Mouse (Mus musculus): ENCODE measurements around the gene Gm44965.

Gene Gm44965

DNA sequence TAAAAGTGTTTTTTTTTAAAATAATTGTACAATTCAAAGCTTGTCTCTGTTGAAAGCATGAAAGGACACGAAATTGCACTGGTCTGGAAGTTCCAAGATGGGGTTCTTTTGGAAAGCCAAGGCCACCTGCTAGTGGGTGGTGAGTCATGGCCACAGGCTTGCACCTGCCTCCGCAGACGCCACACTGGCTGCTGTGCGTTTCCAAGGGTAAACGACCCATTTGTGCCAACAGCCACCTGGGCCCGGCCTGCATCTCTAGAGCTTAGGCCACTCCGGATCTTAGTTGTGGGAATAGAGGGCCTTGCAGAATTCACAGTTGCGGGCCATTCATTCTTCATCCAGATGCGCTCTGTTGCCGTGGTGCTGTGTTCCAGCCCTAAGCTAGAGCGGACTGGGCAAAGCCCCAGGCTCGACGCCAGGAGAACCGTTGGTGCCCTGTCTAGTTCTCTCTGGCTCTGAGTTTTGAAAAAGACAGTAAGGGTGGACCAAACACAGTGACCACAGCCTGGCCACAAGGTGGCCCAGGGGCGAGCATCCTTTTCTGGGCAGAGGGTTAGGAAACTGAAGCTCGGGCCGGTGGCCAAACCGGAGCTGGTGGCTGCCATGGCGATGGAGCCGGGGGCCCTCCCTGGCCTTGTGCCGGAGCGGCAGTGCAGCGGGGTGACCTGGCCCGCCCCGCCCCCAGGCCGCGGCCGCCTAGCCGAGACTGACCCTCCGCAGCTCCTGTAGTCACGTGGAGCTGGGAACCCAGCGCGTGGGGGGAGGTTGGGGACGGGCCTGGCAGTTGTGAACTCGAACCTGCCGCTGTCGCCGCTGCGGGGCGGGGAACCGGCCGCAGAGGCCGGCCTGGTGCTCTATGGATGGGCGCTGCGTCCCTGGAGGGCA lies at the start of gene Gm44965, which contains the start of gene Repin1:
Gm44965 (plus strand) TSS at position 784 of the 885 bp plus-strand sequence.
Repin1 (plus strand) TSS at position 726 of the 885 bp plus-strand sequence.
- peak; percentile 94 for DNase-seq (ENCODE audit: low spot score)

DNA sequence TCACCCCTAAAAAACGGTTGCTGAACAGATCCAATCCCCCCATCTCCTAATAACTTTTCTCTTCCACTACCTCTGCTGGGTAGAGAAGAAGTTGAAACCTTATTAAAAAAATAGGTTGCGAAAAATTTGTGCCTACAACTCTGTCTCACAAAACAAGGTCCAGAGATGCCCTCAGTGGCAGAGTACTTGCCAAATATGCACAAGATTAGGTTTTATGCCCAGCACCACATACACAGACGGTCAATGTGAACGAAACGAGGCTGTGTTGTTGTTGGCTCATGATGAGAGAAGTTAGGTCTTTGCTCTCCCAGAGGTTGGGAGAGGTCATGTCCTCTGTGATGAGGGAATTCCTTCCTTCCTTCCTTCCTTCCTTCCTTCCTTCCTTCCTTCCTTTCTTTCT lies 48.5 kb upstream of the Gm44965 start:
- DNase-seq (ENCODE audit: low spot score) = no peak

DNA sequence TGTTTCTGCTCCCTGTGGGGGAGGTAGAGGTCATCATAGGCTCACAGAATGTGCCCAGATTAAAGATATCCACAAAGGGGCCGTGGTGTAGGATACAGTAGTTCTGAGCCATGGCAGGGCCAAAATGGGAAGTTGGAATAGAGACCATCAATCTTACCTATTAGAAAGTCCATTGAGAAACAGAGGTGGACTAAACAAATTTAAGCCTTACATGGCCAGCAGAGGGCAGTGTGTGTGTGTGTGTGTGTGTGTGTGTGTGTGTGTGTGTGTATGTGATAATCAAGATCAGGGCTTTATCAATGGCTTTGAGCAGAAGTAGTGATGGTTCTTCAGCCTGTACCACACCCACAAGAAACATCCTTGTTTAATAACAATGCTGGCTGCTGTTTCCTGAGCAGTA lies 47.5 kb upstream of the Gm44965 start:
- peak; percentile 71 for DNase-seq (ENCODE audit: low spot score)

DNA sequence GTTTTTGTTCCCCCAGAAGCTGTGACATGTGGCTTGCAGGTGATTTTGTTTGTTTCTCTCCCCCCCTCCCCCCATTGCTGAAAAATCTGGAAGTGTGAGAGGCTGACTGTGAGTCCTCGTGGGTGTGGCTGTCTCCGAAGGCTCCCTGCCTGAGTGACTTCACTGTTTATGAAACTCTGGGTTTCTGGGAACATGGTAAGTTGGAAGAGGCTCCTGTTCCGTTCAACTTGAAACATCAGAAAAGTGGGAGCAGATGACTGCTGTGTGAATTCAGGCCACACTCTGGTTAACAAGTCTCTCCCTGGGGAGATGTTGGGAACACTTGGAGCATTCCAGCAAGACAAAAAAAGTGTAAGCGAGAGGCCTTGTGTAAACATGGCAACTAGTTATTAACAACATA lies 46.9 kb upstream of the Gm44965 start:
- DNase-seq (ENCODE audit: low spot score) = no peak

DNA sequence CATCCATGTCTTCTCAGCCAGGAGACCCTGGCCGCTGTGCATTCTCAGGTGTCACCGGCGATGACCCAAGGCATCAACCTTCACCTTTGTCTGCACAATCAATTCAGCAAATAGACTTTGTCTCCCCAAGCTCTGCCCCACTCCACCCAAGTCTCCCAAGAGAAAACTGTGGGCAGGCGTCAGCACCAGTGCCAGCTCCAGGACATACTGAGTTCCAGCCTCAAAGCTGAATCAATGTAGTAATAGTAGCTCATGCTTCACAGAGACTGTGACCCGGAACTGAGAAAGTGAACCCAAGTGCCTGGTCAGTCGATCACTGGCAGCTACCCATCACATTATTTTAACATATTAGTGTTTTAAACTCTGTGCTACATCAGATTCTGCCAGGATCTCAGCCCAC lies 45.4 kb upstream of the Gm44965 start:
- no peak for DNase-seq (ENCODE audit: low spot score)

DNA sequence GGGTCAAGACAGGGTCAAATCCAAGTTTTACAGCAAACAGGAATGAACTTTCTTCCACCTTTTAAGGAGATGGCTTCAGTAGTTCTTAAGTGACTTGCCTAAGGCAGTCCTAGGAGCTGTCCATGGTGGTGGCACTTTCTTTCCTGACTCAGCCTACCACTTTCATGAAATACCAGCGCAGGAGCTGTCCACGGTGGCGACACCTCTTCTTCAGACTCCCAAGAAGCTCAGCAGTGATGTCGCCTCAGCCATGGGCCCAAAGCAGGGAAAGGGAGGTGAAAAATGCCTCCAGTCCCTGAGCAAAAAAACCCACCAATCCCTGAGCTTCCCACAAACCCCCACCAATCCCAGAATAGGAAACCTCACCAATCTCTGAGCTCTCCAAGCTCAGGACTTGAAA lies 40.8 kb upstream of the Gm44965 start:
- peak; percentile 54 for DNase-seq (ENCODE audit: low spot score)

DNA sequence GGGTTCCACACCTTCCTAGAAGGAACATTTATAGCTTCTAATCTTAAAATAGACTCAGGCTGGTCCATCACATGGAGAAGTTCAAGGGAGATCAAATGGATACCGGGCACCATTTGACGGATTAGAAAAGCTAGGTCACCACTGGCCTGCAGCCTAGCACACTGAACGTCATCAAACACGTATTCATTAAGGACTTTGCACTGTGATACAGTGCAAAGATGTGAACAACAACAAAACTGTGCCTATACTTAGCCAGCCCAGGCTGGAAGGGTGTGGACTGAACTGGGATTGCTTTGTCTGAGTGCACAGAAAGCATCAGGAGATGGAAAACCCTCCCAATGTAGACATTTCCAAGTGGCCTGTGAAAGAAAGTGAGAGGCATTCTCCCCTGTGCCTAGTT lies 39.9 kb upstream of the Gm44965 start:
- DNase-seq (ENCODE audit: low spot score) = no peak

DNA sequence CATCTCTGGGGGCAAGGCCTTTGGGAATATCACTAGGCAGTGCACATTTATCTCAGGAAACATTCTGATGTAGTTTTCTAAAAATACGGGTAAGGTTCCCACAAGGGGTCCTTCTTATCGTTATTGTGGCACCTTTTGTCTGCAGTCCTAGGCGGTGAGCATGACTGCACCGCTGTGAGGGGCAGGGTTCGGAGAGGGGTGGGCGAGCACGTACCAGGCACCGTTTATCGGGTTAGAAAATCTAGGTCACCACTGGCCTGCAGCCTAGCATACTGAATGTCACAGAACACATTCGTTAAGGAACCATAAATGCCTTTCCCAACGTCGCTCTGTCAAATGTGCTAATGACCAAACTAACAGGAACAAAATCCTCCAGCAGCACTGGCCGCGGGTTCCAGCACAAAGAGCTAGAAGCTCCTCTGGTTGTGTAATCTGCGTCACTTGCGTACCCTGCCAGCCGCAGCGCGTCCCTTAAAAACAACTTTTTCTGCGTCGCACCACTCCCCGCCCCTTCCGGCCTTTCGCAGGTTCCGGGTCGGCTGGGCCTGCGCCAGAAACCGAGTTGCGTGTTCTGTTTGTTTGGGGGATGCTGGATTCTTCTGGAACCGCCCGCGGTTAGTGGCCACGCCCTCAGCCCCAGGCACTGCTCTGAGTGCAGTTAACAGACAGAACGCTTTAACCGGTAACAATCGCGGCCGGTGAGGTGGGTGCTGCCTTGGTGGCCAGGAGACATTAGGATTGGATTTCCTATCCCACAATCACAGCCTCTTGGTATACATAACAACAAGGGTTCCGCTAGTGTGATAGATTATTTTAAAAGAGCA lies 39.2 kb upstream of the Gm44965 start, which contains the start of gene Lrrc61:
Lrrc61 (plus strand) TSS at position 517 of the 824 bp plus-strand sequence.
- peak; percentile 95 for DNase-seq (ENCODE audit: low spot score)

DNA sequence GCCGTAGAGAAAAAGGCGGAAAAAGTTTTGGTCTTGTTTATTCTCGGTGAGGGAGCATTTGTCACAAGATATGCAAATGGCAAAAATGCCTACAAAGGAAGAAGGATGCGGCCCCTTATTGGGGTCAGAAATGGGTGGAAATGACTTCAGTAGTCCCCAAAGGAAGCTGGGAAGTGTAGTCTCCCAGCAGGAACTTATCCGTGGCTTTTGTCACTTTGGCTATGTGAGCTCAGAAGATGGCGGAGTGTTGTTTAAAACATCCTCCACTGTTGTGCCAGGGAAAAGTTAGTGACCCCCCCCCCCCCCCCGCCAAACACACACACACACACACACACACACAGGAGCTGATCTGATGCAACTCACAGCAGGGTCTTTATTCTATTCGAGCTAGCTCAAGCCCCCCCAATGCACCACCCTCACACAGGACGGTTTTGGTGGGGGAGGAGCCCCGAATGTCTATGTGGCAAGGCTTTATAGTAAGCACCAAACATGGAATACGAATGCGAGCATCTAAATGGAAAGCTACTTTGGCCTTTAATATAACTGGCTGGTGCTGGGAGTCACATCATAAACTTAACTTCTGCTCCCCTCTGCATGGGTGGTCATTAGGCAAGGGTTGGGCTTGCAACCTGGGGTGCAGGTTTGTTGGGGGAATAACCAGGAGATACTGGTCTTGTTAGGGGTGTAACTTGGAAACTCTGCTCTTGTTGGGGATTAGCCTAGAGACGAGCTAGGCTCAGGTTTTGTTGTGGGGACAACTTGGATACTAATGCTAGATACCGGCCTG lies 38.4 kb upstream of the Gm44965 start:
- peak; percentile 91 for DNase-seq (ENCODE audit: low spot score)

DNA sequence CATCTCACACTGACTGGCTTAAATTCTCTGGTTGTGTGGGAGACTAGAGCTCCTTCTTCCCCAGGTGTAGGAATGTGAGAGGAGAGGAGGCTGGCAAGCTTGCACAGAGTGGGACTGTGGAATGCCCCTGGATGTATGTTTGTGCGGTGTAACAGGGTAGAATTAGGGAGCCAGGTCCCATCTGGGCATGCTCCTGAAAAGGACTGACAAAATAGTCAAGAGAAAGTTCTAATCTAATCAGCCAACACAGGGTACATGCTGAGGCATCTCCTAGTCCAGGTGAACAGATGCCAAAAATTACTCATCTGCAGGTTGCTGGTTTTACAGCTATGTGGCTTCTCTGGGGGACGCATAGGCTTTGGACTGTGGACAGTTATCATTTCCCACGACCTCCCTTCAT lies 37.8 kb upstream of the Gm44965 start:
- DNase-seq (ENCODE audit: low spot score) = no peak

DNA sequence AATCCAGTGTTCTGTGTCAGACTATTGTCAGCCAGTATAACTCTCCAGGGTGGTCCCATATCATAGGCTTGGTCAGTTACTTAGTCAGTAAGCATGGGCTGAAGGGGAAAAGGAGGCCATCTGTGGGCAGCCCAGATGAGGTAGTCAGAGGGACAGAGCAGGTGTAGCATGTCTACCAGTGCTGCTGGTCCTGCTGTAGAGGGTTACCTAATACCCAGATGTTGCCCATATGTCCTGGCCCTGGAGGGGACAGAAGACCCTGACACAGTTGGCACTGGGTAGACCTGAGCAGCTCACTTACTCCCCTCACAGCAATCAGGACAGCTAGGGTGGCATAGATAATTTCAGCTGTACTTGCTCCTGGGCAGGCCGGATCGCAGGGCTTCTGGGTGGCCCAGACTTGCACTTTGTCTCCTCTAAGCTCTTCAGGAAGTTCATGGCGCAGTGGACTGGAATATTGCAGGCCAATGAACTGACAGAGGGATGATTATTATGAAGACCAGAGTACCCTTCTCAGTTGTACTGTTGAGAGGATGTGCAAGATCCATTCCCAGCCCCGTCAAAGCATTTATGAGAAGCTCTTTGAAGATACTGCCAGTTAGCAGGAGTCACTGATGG lies 27.9 kb upstream of the Gm44965 start:
- DNase-seq (ENCODE audit: low spot score) = no peak

DNA sequence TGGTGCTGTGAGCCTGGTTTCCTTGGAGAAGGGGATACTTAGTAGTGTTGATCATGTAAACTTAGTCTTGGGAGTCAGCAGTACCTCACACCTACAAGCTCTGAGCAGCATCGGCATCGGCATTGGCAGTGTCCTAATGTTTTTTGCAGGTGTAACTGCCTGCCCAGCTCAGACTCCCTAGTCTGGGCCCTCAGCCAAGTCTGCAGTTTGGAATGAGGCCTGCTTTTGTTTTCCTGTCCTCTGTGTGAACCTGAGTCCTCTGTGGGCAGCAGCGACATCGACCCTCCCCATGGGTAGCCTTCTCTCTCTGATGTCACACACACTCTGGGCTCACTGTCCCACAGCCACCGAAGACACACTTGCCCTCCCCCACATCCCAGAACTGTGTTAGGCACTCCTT lies 27.4 kb upstream of the Gm44965 start:
- no peak for DNase-seq (ENCODE audit: low spot score)

DNA sequence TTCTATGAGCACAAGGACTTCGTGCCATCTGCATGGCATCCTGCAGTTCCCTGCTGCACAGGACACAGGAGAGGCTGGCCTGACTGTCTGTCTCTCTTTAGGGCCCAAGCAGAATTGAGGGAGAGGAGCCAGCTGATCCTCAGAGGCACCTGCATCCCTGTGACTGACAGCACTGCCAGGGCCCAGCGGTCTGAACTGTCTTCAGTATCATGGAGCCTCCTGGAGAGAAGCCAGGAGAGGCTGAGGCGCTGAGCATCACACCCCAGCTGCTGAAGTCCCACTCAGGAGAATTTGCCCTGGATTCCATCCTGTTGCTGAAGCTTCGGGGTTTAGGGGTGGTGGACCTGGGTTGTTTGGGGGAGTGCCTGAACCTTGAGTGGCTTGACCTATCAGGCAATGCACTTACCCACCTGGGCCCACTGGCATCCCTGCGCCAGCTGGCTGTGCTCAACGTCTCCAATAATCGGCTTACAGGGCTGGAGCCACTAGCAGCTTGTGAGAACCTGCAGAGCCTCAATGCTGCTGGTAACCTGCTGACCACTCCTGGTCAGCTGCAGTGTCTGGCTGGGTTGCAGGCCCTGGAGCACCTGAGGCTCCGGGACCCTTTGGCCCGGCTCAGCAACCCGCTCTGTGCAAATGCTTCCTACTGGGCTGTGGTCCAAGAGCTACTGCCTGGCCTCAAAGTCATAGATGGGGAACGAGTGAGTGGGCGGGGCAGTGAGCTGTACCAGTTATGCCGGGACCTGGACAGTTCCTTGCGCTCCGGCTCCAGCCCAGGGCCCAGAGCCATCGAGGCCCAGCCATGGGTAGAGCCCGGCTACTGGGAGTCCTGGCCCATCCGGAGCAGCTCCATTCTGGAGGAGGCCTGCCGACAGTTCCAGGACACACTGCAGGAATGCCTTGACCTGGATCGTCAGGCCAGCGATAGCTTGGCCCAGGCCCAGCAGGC lies 25.4 kb upstream of the Gm44965 start:
- DNase-seq (ENCODE audit: low spot score) = no peak

DNA sequence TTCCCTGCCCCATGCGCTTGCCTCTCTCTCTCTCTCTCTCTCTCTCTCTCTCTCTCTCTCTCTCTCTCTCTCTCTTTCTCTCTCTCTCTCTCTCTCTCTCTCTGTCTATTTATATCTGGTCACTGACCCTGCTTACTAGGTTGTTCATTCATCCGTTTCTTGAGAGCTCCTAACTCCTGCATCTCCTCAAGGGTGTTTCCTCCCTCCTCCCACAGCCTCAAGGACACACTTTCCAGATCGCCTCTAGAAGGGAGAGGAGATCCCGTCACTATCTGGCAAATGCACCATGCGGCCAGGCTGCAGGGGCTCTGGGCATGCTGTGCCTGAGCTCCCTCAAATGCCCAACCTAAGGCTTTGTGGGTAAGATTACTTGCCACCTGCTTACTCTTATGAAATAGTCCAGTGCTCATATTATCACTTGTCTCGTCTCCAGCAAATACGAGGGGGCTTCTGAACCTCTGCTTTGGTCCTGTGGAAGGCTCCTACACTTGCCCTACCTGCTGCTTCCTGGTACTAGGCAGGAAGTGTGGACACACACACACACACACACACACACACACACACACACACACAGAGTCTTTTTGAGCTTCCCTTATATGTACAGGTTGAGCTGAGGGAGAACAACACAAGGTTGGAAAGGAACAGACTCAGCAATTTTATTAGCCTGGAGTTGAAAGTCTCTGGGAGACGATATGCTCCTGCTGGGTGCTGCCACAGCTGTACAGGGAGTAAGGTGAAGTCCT lies 24.5 kb upstream of the Gm44965 start:
- no peak for DNase-seq (ENCODE audit: low spot score)

DNA sequence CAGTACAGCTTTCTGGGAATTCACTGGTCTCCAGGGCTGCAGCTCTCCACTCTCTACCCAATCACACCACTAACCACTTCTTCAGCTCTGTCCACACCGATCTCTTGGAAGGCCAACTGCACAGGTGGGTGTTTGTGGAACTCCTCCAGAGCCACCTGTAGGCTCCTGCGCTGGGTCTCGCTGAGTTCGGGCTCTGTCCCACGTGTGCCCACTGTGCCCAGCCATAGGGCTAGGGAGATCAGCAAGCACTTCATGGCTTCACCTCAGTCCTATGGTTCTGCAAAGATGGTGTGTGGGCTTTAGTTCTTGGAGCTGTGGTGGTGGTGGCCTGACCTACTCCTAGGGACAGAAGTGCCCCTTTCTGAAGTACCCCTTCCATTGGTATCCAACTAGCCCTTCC lies 21.7 kb upstream of the Gm44965 start:
- no peak for DNase-seq (ENCODE audit: low spot score)

DNA sequence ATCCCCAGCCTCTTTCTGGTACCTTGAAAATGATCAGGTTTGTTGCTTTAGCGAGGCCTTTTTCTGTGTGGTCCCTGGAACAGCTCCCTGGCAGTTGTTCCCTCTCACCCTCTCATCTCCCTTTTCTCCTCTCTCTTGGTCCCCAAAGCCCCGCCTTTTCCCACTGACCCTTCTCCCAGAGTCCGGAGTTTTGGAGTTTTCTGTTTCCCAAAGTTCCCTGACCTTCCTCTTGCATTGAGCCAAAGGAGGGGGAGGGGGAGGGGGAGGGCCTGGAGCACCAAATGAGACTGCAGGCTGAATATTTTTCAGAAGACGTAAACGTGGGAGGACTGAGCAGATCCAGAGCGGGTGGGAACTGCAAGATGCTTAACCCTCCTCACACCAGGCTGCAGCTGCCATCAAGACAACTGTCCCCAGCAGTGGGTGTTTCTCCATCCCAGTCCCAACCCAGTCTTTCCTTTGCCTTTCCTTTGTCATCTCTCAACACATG lies 21.1 kb upstream of the Gm44965 start, which contains the start of gene Rarres2:
Rarres2 (minus strand) TSS at position 218 of the 490 bp plus-strand sequence.
- peak; percentile 48 for DNase-seq (ENCODE audit: low spot score)

DNA sequence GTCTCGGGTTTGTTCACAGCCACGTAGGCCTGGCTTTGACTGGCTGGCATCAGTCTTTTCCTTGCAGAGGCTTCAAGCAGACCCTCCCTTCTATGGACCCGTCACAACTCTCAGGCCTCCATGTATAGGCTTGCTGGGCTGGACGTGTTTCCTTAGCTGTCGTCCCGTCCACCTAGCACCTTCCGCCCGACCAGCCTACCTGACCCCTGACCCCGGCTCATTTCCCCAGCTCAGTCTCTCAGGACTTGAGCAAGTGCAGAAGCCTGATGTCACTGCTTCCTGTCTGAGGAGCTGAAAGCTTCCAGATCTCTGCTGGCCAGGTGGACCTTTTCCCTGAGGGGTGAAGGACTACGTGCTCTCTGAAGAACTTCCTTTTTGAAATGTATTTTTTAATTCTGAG lies 20.5 kb upstream of the Gm44965 start:
- DNase-seq (ENCODE audit: low spot score) = peak; percentile 68

DNA sequence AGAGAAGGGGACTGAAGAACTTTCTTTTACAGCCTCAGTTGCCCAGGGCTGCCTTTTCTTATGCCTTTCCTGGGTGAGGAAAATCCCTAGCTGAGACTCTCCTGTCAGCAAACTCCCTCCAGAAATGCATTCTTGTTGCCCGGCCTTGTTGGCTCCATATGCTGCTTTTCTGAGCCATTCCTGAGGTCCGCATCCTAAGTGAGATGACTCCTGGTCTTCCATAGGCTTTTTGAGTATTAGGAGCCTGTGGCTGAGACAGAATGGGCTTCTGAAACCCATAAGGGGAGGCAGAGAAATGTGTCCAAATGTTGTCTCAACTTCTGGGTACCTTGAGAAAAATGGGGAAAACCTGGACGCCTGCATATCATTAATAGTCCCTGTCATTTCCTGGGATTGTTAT lies 19.8 kb upstream of the Gm44965 start:
- DNase-seq (ENCODE audit: low spot score) = no peak

DNA sequence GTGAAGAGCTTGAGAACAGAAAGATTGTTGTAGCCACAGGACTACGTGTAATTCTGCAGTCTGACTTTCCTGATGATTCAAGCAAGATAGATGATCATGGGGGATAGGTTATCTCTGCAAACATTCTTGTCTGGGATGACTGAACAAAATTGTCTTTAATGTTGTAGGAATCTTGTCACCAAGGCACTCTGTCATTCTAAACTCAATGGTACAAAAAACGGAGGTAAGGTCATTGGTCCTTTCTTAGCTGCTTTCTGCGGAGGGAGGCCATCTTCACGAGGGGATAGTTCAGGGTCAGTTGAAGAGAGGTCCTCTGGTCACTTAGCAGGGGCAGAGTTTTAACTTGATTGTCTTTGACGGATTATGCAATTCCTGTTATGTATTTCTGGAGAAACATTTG lies 15.0 kb upstream of the Gm44965 start:
- DNase-seq (ENCODE audit: low spot score) = no peak

Data from embryo, embryonic 10.5 days (tissue).